Mouse (Mus musculus): ENCODE measurements at regions not wholly inside any gene's neighbourhood (a gene's known extent, or its start where the extent isn't known, plus 50 kb on each side); places are given as distances from the start of the nearest gene placed in this dataset.

DNA sequence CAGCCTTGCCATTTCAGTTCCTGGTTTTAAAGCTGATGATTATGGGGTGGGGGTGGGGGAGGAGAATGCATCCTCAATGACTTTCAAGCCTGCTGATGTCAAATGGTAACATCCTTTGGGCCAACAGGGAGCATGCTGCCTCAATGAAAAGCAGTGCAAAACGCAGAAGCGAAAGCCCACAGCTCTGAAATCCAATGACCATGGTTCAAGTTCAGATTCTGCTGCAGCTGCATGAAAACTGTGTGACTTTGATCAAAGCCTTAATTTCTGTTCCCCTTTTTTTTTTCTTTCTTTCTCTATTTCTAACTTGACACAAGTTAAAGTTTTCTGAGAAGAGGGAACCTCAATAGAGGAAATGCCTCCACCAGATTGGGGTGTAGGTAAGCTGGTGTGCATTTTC, 350.4 kb downstream of the Mllt3 start:
- H3K4me3 ChIP-seq (ENCODE audit: low read depth, low read length): no peak overlapping the region
- no peak overlapping the region for H3K27ac ChIP-seq (replicated peaks; ENCODE audit: low read depth, low read length)
- H3K4me1 ChIP-seq (ENCODE audit: control insufficient read depth, insufficient read depth, low read length): no peaks in the 10 kb centered on the region
- WGBS: 84% methylated on average over 2 of the region's 2 CpGs
- H3K9me3 ChIP-seq (ENCODE audit: control insufficient read depth, low read length): no peaks in the 10 kb centered on the region
- H3K36me3 ChIP-seq (ENCODE audit: control insufficient read depth, insufficient read depth, low read length): no peaks in the 10 kb centered on the region
- H3K9ac ChIP-seq (ENCODE audit: low read length): no peak overlapping the region
- no peak overlapping the region for H3K4me2 ChIP-seq (ENCODE audit: low read depth, severe bottlenecking)
- no peak for ATAC-seq (ENCODE audit: insufficient number of reproducible peaks, low FRiP score, low TSS enrichment, low read depth)
- no peaks in the 10 kb centered on the region for H3K27me3 ChIP-seq (ENCODE audit: control insufficient read depth, insufficient read depth, low read length)
- no peak for DNase-seq (ENCODE audit: low spot score)

DNA sequence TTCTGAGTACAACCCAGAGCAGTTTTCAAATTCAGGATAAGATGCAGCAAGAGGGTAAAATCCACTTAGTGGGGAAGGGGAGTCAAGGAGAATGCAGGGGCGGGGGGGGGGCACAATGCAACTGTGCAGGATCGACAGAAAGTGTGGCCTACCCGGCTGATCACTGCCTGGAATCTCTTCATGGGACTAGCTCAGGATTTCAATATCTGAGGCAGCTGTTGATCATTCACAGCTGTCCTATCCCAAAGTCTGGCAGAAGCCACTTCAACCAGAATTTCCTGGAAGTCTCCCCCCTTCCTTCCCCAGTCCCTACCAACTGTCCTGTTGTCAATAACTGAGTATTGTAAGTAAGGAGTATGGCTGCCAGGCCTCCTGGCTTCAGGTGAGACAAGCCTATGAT, 362.1 kb downstream of the Mllt3 start:
- WGBS: 79% methylated on average over 3 of the region's 3 CpGs
- Histone ChIP-seq H3K4me3 (ENCODE audit: low read depth, low read length) (no peak overlapping the region), H3K27ac (replicated peaks; ENCODE audit: low read depth, low read length) (no peak overlapping the region), H3K36me3 (ENCODE audit: control insufficient read depth, insufficient read depth, low read length) (no peaks in the 10 kb centered on the region), H3K27me3 (ENCODE audit: control insufficient read depth, insufficient read depth, low read length) (no peaks in the 10 kb centered on the region), H3K9me3 (ENCODE audit: control insufficient read depth, low read length) (no peaks in the 10 kb centered on the region), H3K4me2 (ENCODE audit: low read depth, severe bottlenecking) (no peak overlapping the region), H3K4me1 (ENCODE audit: control insufficient read depth, insufficient read depth, low read length) (no peaks in the 10 kb centered on the region; the same call in 1 of the 2 replicates), H3K9ac (ENCODE audit: low read length) (no peak overlapping the region)
- ATAC-seq (ENCODE audit: insufficient number of reproducible peaks, low FRiP score, low TSS enrichment, low read depth) (no peak), DNase-seq (ENCODE audit: low spot score) (no peak)

DNA sequence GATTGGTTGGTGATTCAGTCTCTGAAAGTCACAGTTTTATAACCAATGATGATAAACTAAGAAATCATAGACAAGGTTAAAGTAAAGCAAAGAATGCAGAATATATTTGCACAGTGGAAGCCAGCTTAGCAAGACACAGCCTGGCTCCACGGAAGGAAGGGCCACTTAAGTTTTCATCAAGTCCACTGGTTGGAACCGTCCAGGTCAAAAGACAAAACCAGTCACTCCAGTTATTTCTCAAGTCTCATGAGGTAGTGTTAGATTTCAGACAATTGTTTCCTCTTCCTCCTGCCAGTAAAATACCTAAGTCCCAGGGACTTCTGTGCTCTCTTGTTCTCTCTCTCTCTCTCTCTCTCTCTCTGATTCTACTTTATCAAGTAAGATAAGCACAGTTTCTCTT, 363.0 kb downstream of the Mllt3 start:
- ATAC-seq (ENCODE audit: insufficient number of reproducible peaks, low FRiP score, low TSS enrichment, low read depth) (no peak), DNase-seq (ENCODE audit: low spot score) (no peak)
- WGBS: 68% methylated on average over 2 of the region's 2 CpGs
- Histone ChIP-seq H3K4me2 (ENCODE audit: low read depth, severe bottlenecking) (no peak overlapping the region), H3K4me3 (ENCODE audit: low read depth, low read length) (no peak overlapping the region), H3K27ac (replicated peaks; ENCODE audit: low read depth, low read length) (no peak overlapping the region), H3K9me3 (ENCODE audit: control insufficient read depth, low read length) (no peaks in the 10 kb centered on the region), H3K27me3 (ENCODE audit: control insufficient read depth, insufficient read depth, low read length) (no peaks in the 10 kb centered on the region), H3K4me1 (ENCODE audit: control insufficient read depth, insufficient read depth, low read length) (peaks cover under 1% of the 10 kb centered on the region; the same call in 1 of the 2 replicates), H3K9ac (ENCODE audit: low read length) (no peak overlapping the region), H3K36me3 (ENCODE audit: control insufficient read depth, insufficient read depth, low read length) (no peaks in the 10 kb centered on the region)

DNA sequence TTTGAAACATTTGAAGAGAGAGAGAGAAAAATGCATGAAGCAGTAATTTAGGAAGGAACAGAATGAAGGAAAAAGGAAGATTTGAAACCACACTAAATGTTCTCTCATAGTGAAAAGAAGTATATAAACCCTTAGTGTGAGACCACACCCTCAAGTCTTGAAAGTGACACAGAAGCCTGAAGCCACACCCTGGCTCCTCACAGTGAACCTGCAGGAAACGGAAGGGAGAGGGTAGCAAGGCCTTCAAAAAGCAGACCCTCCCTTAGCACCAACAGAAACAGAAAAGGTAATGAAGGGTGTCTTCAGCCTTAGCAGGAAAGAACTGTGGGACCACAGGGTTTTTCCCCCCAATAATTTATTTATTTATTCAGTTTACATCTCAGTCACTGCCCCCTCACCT, 363.7 kb downstream of the Mllt3 start:
- H3K4me3 ChIP-seq (ENCODE audit: low read depth, low read length): no peak overlapping the region
- no peak overlapping the region for H3K9ac ChIP-seq (ENCODE audit: low read length)
- 72% methylated on average over 1 of the region's 1 CpGs for WGBS
- H3K4me1 ChIP-seq (ENCODE audit: control insufficient read depth, insufficient read depth, low read length): peaks cover 2% of the 10 kb centered on the region; the same call in 1 of the 2 replicates
- H3K9me3 ChIP-seq (ENCODE audit: control insufficient read depth, low read length): no peaks in the 10 kb centered on the region
- no peak overlapping the region for H3K4me2 ChIP-seq (ENCODE audit: low read depth, severe bottlenecking)
- no peaks in the 10 kb centered on the region for H3K27me3 ChIP-seq (ENCODE audit: control insufficient read depth, insufficient read depth, low read length)
- no peak for ATAC-seq (ENCODE audit: insufficient number of reproducible peaks, low FRiP score, low TSS enrichment, low read depth)
- no peak overlapping the region for H3K27ac ChIP-seq (replicated peaks; ENCODE audit: low read depth, low read length)
- DNase-seq (ENCODE audit: low spot score): no peak
- no peaks in the 10 kb centered on the region for H3K36me3 ChIP-seq (ENCODE audit: control insufficient read depth, insufficient read depth, low read length)

DNA sequence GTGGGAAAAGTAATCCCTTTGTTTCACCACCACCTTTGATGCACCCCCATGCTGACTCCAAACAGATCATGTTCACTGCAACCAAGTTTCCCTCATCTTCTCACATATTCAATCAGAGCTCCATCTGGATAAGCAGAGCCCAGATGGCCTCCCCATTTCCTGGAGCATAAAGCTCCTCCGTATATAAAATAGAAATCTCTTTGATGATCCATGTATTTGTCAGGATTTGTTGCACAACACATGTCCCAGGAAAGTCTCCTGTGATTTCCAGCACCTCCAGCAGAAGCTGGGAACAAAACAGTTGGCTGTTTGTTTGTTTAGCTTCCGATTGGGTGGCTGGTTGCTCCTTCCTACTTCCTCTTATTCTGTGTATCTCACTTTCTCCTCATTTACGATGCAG, 364.9 kb downstream of the Mllt3 start:
- Histone ChIP-seq H3K9ac (ENCODE audit: low read length) (no peak overlapping the region), H3K36me3 (ENCODE audit: control insufficient read depth, insufficient read depth, low read length) (no peaks in the 10 kb centered on the region), H3K4me2 (ENCODE audit: low read depth, severe bottlenecking) (no peak overlapping the region), H3K27ac (replicated peaks; ENCODE audit: low read depth, low read length) (no peak overlapping the region), H3K4me1 (ENCODE audit: control insufficient read depth, insufficient read depth, low read length) (peaks cover 2% of the 10 kb centered on the region; the same call in 1 of the 2 replicates), H3K27me3 (ENCODE audit: control insufficient read depth, insufficient read depth, low read length) (no peaks in the 10 kb centered on the region), H3K9me3 (ENCODE audit: control insufficient read depth, low read length) (no peaks in the 10 kb centered on the region), H3K4me3 (ENCODE audit: low read depth, low read length) (no peak overlapping the region)
- ATAC-seq (ENCODE audit: insufficient number of reproducible peaks, low FRiP score, low TSS enrichment, low read depth) (no peak), DNase-seq (ENCODE audit: low spot score) (no peak)
- WGBS: 24% methylated on average over 3 of the region's 3 CpGs

DNA sequence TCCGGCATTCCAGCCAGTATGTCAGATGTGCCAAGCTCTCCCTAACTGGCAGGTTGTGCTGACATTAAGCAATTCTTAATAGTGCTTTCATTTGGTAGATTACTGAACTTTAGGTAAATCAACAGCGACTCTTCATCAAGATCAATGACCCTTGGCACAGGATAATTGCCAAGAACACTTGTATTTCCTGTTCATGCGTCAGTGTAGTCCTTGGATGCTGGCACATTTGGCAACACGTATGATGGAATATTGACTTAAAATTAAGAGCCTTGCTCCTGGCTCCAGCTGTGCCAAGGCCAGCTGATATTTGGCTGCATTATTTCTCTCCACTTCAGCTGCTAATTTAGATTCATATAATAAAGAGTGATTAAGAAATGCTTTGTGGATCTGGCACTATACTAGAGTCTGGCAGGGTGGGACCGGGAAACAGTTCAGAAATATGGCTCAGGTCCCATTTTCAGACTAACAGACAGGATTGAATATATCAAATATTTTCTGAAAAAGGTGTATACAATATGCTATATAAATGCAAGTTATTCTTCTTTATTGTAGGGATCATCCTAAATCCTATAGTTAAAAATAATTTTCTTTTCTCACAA, 365.5 kb downstream of the Mllt3 start:
- Histone ChIP-seq H3K4me3 (ENCODE audit: low read depth, low read length) (no peak overlapping the region), H3K4me2 (ENCODE audit: low read depth, severe bottlenecking) (no peak overlapping the region), H3K9me3 (ENCODE audit: control insufficient read depth, low read length) (no peaks in the 10 kb centered on the region), H3K36me3 (ENCODE audit: control insufficient read depth, insufficient read depth, low read length) (no peaks in the 10 kb centered on the region), H3K4me1 (ENCODE audit: control insufficient read depth, insufficient read depth, low read length) (peaks cover 2% of the 10 kb centered on the region; the same call in 1 of the 2 replicates), H3K27ac (replicated peaks; ENCODE audit: low read depth, low read length) (no peak overlapping the region), H3K9ac (ENCODE audit: low read length) (no peak overlapping the region), H3K27me3 (ENCODE audit: control insufficient read depth, insufficient read depth, low read length) (no peaks in the 10 kb centered on the region)
- DNase-seq (ENCODE audit: low spot score) (no peak), ATAC-seq (ENCODE audit: insufficient number of reproducible peaks, low FRiP score, low TSS enrichment, low read depth) (no peak)
- WGBS: 82% methylated on average over 5 of the region's 5 CpGs

DNA sequence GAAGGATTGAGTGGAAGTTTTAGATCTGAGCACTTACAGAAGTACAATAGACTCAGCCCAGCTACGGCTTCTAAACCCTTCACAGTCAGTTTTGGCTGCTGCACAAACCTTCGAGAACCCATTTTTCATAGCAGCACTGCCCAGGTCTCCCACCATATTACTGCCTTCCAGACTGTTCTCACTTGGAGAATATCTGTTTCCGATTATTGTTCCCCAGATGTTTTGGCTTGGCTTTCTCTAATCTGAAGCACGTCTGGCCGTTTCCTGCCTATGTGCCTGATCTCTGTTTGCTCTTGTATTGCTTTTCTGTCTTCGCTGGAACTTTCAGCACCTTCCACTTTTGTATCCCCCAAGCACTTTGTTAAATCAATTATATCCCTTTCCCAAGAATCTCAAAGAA, 368.0 kb downstream of the Mllt3 start:
- Histone ChIP-seq H3K9me3 (ENCODE audit: control insufficient read depth, low read length) (no peaks in the 10 kb centered on the region), H3K4me1 (ENCODE audit: control insufficient read depth, insufficient read depth, low read length) (peaks cover 2% of the 10 kb centered on the region; the same call in 1 of the 2 replicates), H3K4me3 (ENCODE audit: low read depth, low read length) (no peak overlapping the region), H3K4me2 (ENCODE audit: low read depth, severe bottlenecking) (no peak overlapping the region), H3K36me3 (ENCODE audit: control insufficient read depth, insufficient read depth, low read length) (no peaks in the 10 kb centered on the region), H3K27ac (replicated peaks; ENCODE audit: low read depth, low read length) (no peak overlapping the region), H3K9ac (ENCODE audit: low read length) (no peak overlapping the region), H3K27me3 (ENCODE audit: control insufficient read depth, insufficient read depth, low read length) (no peaks in the 10 kb centered on the region)
- no peak for ATAC-seq (ENCODE audit: insufficient number of reproducible peaks, low FRiP score, low TSS enrichment, low read depth)
- DNase-seq (ENCODE audit: low spot score): no peak
- WGBS: 29% methylated on average over 6 of the region's 6 CpGs

DNA sequence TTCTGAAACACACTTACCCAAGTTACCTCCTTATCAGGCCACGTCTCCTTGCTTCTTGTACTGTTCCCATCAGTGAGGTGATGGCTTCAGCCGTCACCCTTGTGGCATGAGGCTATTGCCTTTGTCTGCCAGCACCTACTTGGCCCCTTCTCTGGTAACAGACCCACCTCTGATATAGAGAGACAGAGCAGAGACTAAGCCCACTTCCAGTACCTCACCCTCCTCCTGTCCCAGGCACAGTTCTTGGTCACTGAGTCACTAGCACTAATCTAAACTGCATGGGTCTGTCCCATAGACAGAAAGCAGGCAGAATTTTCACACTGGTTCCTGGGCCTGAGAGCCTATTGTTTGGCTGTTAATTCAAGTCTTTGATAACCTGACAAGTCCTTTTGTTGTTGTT, 370.3 kb downstream of the Mllt3 start:
- Histone ChIP-seq H3K9ac (ENCODE audit: low read length) (no peak overlapping the region), H3K36me3 (ENCODE audit: control insufficient read depth, insufficient read depth, low read length) (no peaks in the 10 kb centered on the region), H3K4me2 (ENCODE audit: low read depth, severe bottlenecking) (no peak overlapping the region), H3K9me3 (ENCODE audit: control insufficient read depth, low read length) (no peaks in the 10 kb centered on the region), H3K4me3 (ENCODE audit: low read depth, low read length) (no peak overlapping the region), H3K27ac (replicated peaks; ENCODE audit: low read depth, low read length) (no peak overlapping the region), H3K4me1 (ENCODE audit: control insufficient read depth, insufficient read depth, low read length) (0 out of 2 replicates have a peak, but pooled peaks cover 2% of the 10 kb centered on the region), H3K27me3 (ENCODE audit: control insufficient read depth, insufficient read depth, low read length) (no peaks in the 10 kb centered on the region)
- ATAC-seq (ENCODE audit: insufficient number of reproducible peaks, low FRiP score, low TSS enrichment, low read depth) (no peak), DNase-seq (ENCODE audit: low spot score) (no peak)
- WGBS: 63% methylated on average over 2 of the region's 2 CpGs

DNA sequence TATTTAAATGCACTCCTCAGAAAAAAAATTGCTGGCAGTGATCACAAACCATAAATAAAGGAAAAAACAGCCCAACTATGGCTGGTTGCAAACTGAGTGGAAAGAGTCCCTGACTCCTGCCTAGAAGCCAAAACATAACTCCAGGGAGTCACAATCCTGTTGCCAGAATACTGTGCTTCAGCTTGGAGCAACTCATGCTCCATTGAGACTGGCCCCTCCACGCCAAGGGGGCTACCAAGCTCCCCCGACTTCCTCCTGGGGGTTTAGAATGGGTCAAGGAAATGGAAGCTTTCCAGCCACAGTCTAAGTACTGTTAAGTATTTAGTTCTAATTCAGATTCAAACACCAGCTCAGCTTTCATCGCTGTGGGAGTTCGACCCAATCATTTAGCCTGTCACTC, 374.8 kb downstream of the Mllt3 start:
- Histone ChIP-seq H3K9ac (ENCODE audit: low read length) (no peak overlapping the region), H3K27ac (replicated peaks; ENCODE audit: low read depth, low read length) (no peak overlapping the region), H3K4me3 (ENCODE audit: low read depth, low read length) (no peak overlapping the region), H3K4me2 (ENCODE audit: low read depth, severe bottlenecking) (no peak overlapping the region), H3K9me3 (ENCODE audit: control insufficient read depth, low read length) (no peaks in the 10 kb centered on the region), H3K4me1 (ENCODE audit: control insufficient read depth, insufficient read depth, low read length) (no peaks in the 10 kb centered on the region), H3K36me3 (ENCODE audit: control insufficient read depth, insufficient read depth, low read length) (no peaks in the 10 kb centered on the region), H3K27me3 (ENCODE audit: control insufficient read depth, insufficient read depth, low read length) (no peaks in the 10 kb centered on the region)
- ATAC-seq (ENCODE audit: insufficient number of reproducible peaks, low FRiP score, low TSS enrichment, low read depth) (no peak), DNase-seq (ENCODE audit: low spot score) (no peak)
- WGBS: 50% methylated on average over 4 of the region's 4 CpGs

Data from limb, embryonic 11.5 days (tissue).